Mouse (Mus musculus): ENCODE measurements around the gene Ggt6. TPM values are rescaled to one million over a fixed set of nuclear protein-coding genes. Genes with fewer than 3 reads are reported as not detected.

Gene Ggt6
- polyA plus RNA-seq, 1 experiment from 2014 or later = 0.51 TPM

- no peaks in the 10 kb centered on the region for H3K9me3 ChIP-seq (ENCODE audit: control insufficient read depth, low read depth, low read length)
- no peak overlapping the region for H3K9ac ChIP-seq (replicated peaks; ENCODE audit: low read depth, low read length)
- H3K4me1 ChIP-seq (ENCODE audit: control insufficient read depth, insufficient read depth, low read length) = 0 out of 2 replicates have a peak, but pooled peaks cover 10% of the 10 kb centered on the region
- H3K36me3 ChIP-seq (ENCODE audit: control insufficient read depth, insufficient read depth, low read length) = no peaks in the 10 kb centered on the region
- no peak overlapping the region for H3K4me2 ChIP-seq (replicated peaks; ENCODE audit: low read depth, low read length)
- ATAC-seq (ENCODE audit: insufficient number of reproducible peaks, insufficient read depth, low FRiP score, low read depth) = no peak
- 76% methylated on average over 7 of the region's 7 CpGs for WGBS
- H3K27ac ChIP-seq (ENCODE audit: low read length) = no peak overlapping the region
- H3K27me3 ChIP-seq (ENCODE audit: control insufficient read depth, insufficient read depth, low read length) = no peaks in the 10 kb centered on the region
- no peak overlapping the region for H3K4me3 ChIP-seq (ENCODE audit: low read depth, low read length)
Observed at GRCm38 (mm10) chr11:72476074-72476625, 40.8 kb downstream of the Ggt6 start.

GRCm38 (mm10) chr11:72477182-72477581, 41.9 kb downstream of the Ggt6 start:
- WGBS = 35% methylated on average over 5 of the region's 5 CpGs
- Histone ChIP-seq H3K4me1 (ENCODE audit: control insufficient read depth, insufficient read depth, low read length) (0 out of 2 replicates have a peak, but pooled peaks cover 10% of the 10 kb centered on the region), H3K9me3 (ENCODE audit: control insufficient read depth, low read depth, low read length) (no peaks in the 10 kb centered on the region), H3K36me3 (ENCODE audit: control insufficient read depth, insufficient read depth, low read length) (no peaks in the 10 kb centered on the region), H3K27me3 (ENCODE audit: control insufficient read depth, insufficient read depth, low read length) (no peaks in the 10 kb centered on the region), H3K27ac (ENCODE audit: low read length) (no peak overlapping the region), H3K4me2 (replicated peaks; ENCODE audit: low read depth, low read length) (no peak overlapping the region), H3K9ac (replicated peaks; ENCODE audit: low read depth, low read length) (no peak overlapping the region), H3K4me3 (ENCODE audit: low read depth, low read length) (no peak overlapping the region)
- ATAC-seq (ENCODE audit: insufficient number of reproducible peaks, insufficient read depth, low FRiP score, low read depth) = no peak

DNA sequence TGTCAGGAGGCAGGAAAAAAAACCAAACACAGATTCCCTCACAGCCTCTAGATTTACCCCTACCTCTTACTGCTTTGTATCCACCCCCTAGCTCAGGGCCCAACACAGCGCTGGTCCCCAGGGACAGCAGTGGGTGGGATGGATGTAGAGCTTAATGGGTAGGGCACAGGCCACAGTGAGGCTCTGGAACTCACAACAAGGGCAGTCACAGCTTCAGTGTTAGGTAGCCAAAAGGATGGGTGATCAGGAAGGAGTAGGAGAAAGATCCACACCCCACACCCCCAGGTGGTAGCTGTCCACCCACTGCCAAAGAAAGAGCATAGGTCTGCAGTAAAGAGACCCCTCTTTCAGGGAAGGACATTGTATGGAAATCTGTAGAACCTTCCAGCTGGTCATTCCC, 42.3 kb downstream of the Ggt6 start:
- Histone ChIP-seq H3K4me1 (ENCODE audit: control insufficient read depth, insufficient read depth, low read length) (0 out of 2 replicates have a peak, but pooled peaks cover 10% of the 10 kb centered on the region), H3K27me3 (ENCODE audit: control insufficient read depth, insufficient read depth, low read length) (no peaks in the 10 kb centered on the region), H3K4me2 (replicated peaks; ENCODE audit: low read depth, low read length) (no peak overlapping the region), H3K9me3 (ENCODE audit: control insufficient read depth, low read depth, low read length) (no peaks in the 10 kb centered on the region), H3K36me3 (ENCODE audit: control insufficient read depth, insufficient read depth, low read length) (no peaks in the 10 kb centered on the region), H3K27ac (ENCODE audit: low read length) (no peak overlapping the region), H3K4me3 (ENCODE audit: low read depth, low read length) (no peak overlapping the region), H3K9ac (replicated peaks; ENCODE audit: low read depth, low read length) (no peak overlapping the region)
- ATAC-seq (ENCODE audit: insufficient number of reproducible peaks, insufficient read depth, low FRiP score, low read depth) = no peak
- 88% methylated on average over 1 of the region's 1 CpGs for WGBS

- Histone ChIP-seq H3K9me3 (ENCODE audit: control insufficient read depth, low read depth, low read length) (no peaks in the 10 kb centered on the region), H3K27me3 (ENCODE audit: control insufficient read depth, insufficient read depth, low read length) (no peaks in the 10 kb centered on the region), H3K36me3 (ENCODE audit: control insufficient read depth, insufficient read depth, low read length) (no peaks in the 10 kb centered on the region), H3K27ac (ENCODE audit: low read length) (no peak overlapping the region), H3K9ac (replicated peaks; ENCODE audit: low read depth, low read length) (no peak overlapping the region), H3K4me3 (ENCODE audit: low read depth, low read length) (no peak overlapping the region), H3K4me1 (ENCODE audit: control insufficient read depth, insufficient read depth, low read length) (0 out of 2 replicates have a peak, but pooled peaks cover 10% of the 10 kb centered on the region), H3K4me2 (replicated peaks; ENCODE audit: low read depth, low read length) (no peak overlapping the region)
- ATAC-seq (ENCODE audit: insufficient number of reproducible peaks, insufficient read depth, low FRiP score, low read depth) = no peak
- WGBS = 58% methylated on average over 6 of the region's 6 CpGs
Observed at GRCm38 (mm10) chr11:72478228-72478627, 42.9 kb downstream of the Ggt6 start.

DNA sequence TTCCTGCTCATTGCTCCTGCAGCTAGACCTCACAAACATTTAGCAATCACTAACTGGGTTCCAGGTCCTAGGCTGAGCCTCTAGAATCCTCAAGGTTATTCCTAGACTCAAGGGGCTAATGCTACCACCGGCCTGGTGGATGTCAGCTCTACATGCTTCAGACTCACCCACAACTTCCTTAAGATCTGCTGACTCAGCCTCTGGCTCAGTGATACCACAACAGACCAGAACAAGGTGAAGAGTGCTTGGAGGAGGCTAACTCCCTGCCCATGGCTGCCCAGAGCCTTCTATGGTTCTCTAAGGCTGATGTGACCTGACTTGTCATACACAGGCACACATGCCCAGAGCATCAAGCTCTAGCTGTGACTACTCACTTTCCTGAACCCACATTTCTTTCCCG, 44.2 kb downstream of the Ggt6 start:
- H3K4me2 ChIP-seq (replicated peaks; ENCODE audit: low read depth, low read length) = no peak overlapping the region

DNA sequence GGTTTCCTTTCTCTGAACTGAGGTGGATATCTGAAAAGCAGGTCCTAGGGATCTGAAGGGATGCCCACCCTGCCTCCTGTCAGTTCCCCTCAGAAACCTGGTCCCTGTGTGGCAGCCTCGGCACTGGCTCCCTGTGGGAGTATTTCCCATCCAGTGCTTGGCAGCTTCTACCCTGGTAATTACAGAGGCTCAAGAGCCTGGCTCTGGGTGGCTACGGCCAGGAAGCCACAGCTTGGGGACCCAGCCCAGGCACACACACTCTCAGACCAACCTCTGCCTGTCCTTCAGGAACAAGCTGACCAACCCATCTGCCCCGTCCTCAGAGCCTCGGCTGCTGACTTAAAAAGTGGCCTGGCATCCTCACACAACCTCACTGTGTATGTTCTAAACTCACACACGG, 46.0 kb downstream of the Ggt6 start:
- no peaks in the 10 kb centered on the region for H3K9me3 ChIP-seq (ENCODE audit: control insufficient read depth, low read depth, low read length)
- no peaks in the 10 kb centered on the region for H3K36me3 ChIP-seq (ENCODE audit: control insufficient read depth, insufficient read depth, low read length)
- WGBS = 78% methylated on average over 5 of the region's 5 CpGs
- H3K4me2 ChIP-seq (replicated peaks; ENCODE audit: low read depth, low read length) = no peak overlapping the region
- H3K9ac ChIP-seq (replicated peaks; ENCODE audit: low read depth, low read length) = no peak overlapping the region
- H3K4me3 ChIP-seq (ENCODE audit: low read depth, low read length) = no peak overlapping the region
- no peaks in the 10 kb centered on the region for H3K27me3 ChIP-seq (ENCODE audit: control insufficient read depth, insufficient read depth, low read length)
- 0 out of 2 replicates have a peak, but pooled peaks cover 6% of the 10 kb centered on the region for H3K4me1 ChIP-seq (ENCODE audit: control insufficient read depth, insufficient read depth, low read length)
- H3K27ac ChIP-seq (ENCODE audit: low read length) = no peak overlapping the region
- no peak for ATAC-seq (ENCODE audit: insufficient number of reproducible peaks, insufficient read depth, low FRiP score, low read depth)

More for the DNA sequence above, 44.2 kb downstream of the Ggt6 start:
- Histone ChIP-seq H3K27me3 (ENCODE audit: control insufficient read depth, insufficient read depth, low read length) (no peaks in the 10 kb centered on the region), H3K9ac (replicated peaks; ENCODE audit: low read depth, low read length) (no peak overlapping the region), H3K36me3 (ENCODE audit: control insufficient read depth, insufficient read depth, low read length) (no peaks in the 10 kb centered on the region), H3K9me3 (ENCODE audit: control insufficient read depth, low read depth, low read length) (no peaks in the 10 kb centered on the region), H3K4me1 (ENCODE audit: control insufficient read depth, insufficient read depth, low read length) (0 out of 2 replicates have a peak, but pooled peaks cover 10% of the 10 kb centered on the region), H3K4me3 (ENCODE audit: low read depth, low read length) (no peak overlapping the region), H3K27ac (ENCODE audit: low read length) (no peak overlapping the region)
- ATAC-seq (ENCODE audit: insufficient number of reproducible peaks, insufficient read depth, low FRiP score, low read depth) = no peak
- 80% methylated on average over 2 of the region's 2 CpGs for WGBS

GRCm38 (mm10) chr11:72481952-72482351, 46.6 kb downstream of the Ggt6 start:
- no peak overlapping the region for H3K27ac ChIP-seq (ENCODE audit: low read length)
- H3K9me3 ChIP-seq (ENCODE audit: control insufficient read depth, low read depth, low read length) = no peaks in the 10 kb centered on the region

DNA sequence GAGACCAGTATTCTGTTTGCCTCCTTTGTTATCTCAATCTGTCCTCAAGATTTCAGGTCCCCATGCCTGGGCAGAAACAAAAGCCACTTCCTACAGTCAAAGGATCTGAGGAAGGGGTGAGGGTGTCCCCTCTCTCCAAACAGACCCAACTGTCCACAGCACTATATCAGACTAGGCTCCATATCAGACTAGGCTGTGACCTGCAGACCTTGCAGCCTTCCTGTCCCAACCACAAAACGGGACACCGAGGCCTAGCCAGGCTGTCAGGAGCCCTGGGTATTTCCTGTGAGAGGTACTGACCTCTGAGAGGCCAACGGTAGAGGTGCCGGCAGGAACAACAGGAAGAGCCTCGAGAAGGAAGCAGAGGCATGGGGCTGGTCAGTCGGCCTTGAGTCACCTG, 49.2 kb downstream of the Ggt6 start:
- H3K36me3 ChIP-seq (ENCODE audit: control insufficient read depth, insufficient read depth, low read length) = no peaks in the 10 kb centered on the region
- H3K9ac ChIP-seq (replicated peaks; ENCODE audit: low read depth, low read length) = no peak overlapping the region
- H3K4me1 ChIP-seq (ENCODE audit: control insufficient read depth, insufficient read depth, low read length) = peaks cover 9% of the 10 kb centered on the region; the same call in 1 of the 2 replicates
- no peak overlapping the region for H3K4me2 ChIP-seq (replicated peaks; ENCODE audit: low read depth, low read length)
- no peak for ATAC-seq (ENCODE audit: insufficient number of reproducible peaks, insufficient read depth, low FRiP score, low read depth)
- peaks cover 14% of the 10 kb centered on the region; the same call in 1 of the 2 replicates for H3K27me3 ChIP-seq (ENCODE audit: control insufficient read depth, insufficient read depth, low read length)
- H3K4me3 ChIP-seq (ENCODE audit: low read depth, low read length) = no peak overlapping the region
- H3K9me3 ChIP-seq (ENCODE audit: control insufficient read depth, low read depth, low read length) = no peaks in the 10 kb centered on the region
- 45% methylated on average over 6 of the region's 6 CpGs for WGBS
- H3K27ac ChIP-seq (ENCODE audit: low read length) = no peak overlapping the region

More at GRCm38 (mm10) chr11:72481952-72482351, 46.6 kb downstream of the Ggt6 start:
- H3K4me3 ChIP-seq (ENCODE audit: low read depth, low read length) = no peak overlapping the region
- no peak overlapping the region for H3K9ac ChIP-seq (replicated peaks; ENCODE audit: low read depth, low read length)
- 0 out of 2 replicates have a peak, but pooled peaks cover 3% of the 10 kb centered on the region for H3K4me1 ChIP-seq (ENCODE audit: control insufficient read depth, insufficient read depth, low read length)
- H3K27me3 ChIP-seq (ENCODE audit: control insufficient read depth, insufficient read depth, low read length) = no peaks in the 10 kb centered on the region
- no peak overlapping the region for H3K4me2 ChIP-seq (replicated peaks; ENCODE audit: low read depth, low read length)
- 69% methylated on average over 4 of the region's 4 CpGs for WGBS
- no peaks in the 10 kb centered on the region for H3K36me3 ChIP-seq (ENCODE audit: control insufficient read depth, insufficient read depth, low read length)
- no peak for ATAC-seq (ENCODE audit: insufficient number of reproducible peaks, insufficient read depth, low FRiP score, low read depth)

GRCm38 (mm10) chr11:72485157-72485556, 49.8 kb downstream of the Ggt6 start:
- ATAC-seq (ENCODE audit: insufficient number of reproducible peaks, insufficient read depth, low FRiP score, low read depth) = no peak
- no peaks in the 10 kb centered on the region for H3K9me3 ChIP-seq (ENCODE audit: control insufficient read depth, low read depth, low read length)
- H3K4me1 ChIP-seq (ENCODE audit: control insufficient read depth, insufficient read depth, low read length) = peaks cover 9% of the 10 kb centered on the region; the same call in 1 of the 2 replicates
- peaks cover 14% of the 10 kb centered on the region; the same call in 1 of the 2 replicates for H3K27me3 ChIP-seq (ENCODE audit: control insufficient read depth, insufficient read depth, low read length)
- no peaks in the 10 kb centered on the region for H3K36me3 ChIP-seq (ENCODE audit: control insufficient read depth, insufficient read depth, low read length)
- no peak overlapping the region for H3K4me2 ChIP-seq (replicated peaks; ENCODE audit: low read depth, low read length)
- 66% methylated on average over 5 of the region's 5 CpGs for WGBS
- H3K27ac ChIP-seq (ENCODE audit: low read length) = no peak overlapping the region
- H3K4me3 ChIP-seq (ENCODE audit: low read depth, low read length) = no peak overlapping the region
- H3K9ac ChIP-seq (replicated peaks; ENCODE audit: low read depth, low read length) = no peak overlapping the region

All from stomach, embryonic 14.5 days (tissue).